Mouse (Mus musculus): ENCODE results near the gene Abr. TPM values are rescaled to one million over a fixed set of nuclear protein-coding genes. Genes with fewer than 3 reads are reported as not detected.

Abr gene
- polyA plus RNA-seq, 1 experiment from 2014 or later, result 25.8 TPM

DNA sequence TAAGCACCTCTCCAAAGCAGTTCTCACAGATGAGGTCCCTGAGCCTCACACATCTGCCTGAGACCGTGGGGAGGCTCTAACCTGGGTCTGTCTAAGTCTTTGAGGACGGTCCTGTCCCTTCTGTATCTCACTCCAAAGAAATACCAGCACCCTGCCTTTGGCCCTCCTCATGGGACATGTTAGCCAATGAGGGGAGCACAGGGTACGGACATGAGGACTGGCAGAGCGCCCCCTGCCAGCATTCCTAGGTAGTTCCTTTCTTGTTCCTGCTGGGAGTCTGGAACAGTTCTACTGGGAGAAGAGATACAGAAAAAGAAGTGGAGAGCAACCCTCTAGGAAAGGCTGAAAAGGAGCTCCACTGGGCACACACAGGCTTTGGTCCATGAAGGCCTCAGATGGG lies 111.1 kb downstream of the Abr start:
- 73% methylated on average over 4 of the region's 4 CpGs for WGBS
- Histone ChIP-seq H3K4me2 (ENCODE audit: low read length) (no peak overlapping the region), H3K4me1 (ENCODE audit: control insufficient read depth in 2 of 2, insufficient read depth in 2 of 2, low read length in 2 of 2) (peaks cover 20 to 30% of the 10 kb centered on the region in 2 experiments), H3K27ac (replicated peaks in 1 of 2; ENCODE audit: control insufficient read depth in 1 of 2, insufficient read depth in 1 of 2, low read depth in 2 of 2, low read length in 2 of 2) (no peak overlapping the region), H3K4me3 (ENCODE audit: control insufficient read depth in 1 of 2, insufficient read depth in 1 of 2, low read depth in 1 of 2, low read length in 2 of 2) (no peak overlapping the region), H3K27me3 (ENCODE audit: control insufficient read depth, insufficient read depth, low read length) (no peaks in the 10 kb centered on the region), H3K9me3 (ENCODE audit: control insufficient read depth, low read length) (no peaks in the 10 kb centered on the region), H3K36me3 (ENCODE audit: control insufficient read depth, insufficient read depth, low read length) (no peaks in the 10 kb centered on the region), H3K9ac (ENCODE audit: low read length) (no peak overlapping the region)
- ATAC-seq (ENCODE audit: insufficient number of reproducible peaks, insufficient read depth, low FRiP score, low read depth), result no peak

DNA sequence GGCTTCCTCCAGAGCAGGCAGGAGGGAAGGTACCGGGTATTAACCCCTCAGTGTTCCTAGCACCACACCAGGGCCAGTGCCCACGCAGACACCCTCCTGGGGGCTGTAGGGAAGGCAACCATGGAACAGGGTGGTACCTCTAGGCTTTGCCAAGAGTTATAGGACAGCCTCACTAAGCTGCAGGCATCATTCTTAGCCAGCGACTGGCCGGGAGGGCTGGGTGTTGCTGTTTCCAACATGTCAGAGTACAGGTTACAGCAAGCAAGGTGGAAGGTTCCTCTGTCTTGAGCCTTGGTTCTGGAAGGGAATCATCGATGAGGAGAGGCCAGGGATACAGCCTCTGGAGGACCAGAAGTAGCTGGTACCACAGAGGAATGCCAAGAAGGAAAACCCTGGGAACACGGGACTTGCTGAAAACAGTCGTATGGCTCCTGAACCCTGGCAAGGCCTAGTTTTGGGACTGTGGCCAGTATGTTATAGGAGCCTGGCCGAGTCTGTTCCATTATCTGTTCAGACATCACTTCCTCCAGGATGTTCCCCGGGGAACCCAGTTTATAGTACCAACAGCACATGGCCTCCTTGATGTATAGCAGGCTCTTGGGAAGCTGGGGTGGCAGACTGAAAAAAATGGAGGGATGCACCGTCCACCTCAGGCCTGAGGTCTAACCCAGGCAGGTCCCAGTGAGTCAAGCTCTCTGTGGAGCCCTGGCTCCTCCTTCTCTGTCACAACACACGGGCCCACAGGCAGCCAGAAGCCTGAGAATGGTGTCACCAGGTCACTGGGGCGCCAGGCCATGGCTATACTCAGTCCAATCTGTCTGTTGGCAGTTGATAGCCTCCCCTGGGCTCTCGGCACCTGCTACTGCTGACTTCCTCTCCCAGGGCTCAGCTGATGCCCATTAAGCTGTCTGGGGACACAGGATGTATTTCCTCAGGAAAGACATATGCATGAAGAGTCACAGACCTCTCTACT lies 112.1 kb downstream of the Abr start:
- Histone ChIP-seq H3K36me3 (ENCODE audit: control insufficient read depth, insufficient read depth, low read length) (no peaks in the 10 kb centered on the region), H3K4me3 (ENCODE audit: control insufficient read depth in 1 of 2, insufficient read depth in 1 of 2, low read depth in 1 of 2, low read length in 2 of 2) (no peak overlapping the region), H3K9ac (ENCODE audit: low read length) (no peak overlapping the region), H3K9me3 (ENCODE audit: control insufficient read depth, low read length) (no peaks in the 10 kb centered on the region), H3K4me2 (ENCODE audit: low read length) (no peak overlapping the region), H3K27ac (replicated peaks in 1 of 2; ENCODE audit: control insufficient read depth in 1 of 2, insufficient read depth in 1 of 2, low read depth in 2 of 2, low read length in 2 of 2) (no peak overlapping the region; a peak in 1 of 4 replicates), H3K27me3 (ENCODE audit: control insufficient read depth, insufficient read depth, low read length) (no peaks in the 10 kb centered on the region), H3K4me1 (ENCODE audit: control insufficient read depth in 2 of 2, insufficient read depth in 2 of 2, low read length in 2 of 2) (peaks cover 12 to 21% of the 10 kb centered on the region in 2 experiments)
- 69% methylated on average over 13 of the region's 13 CpGs for WGBS
- no peak for ATAC-seq (ENCODE audit: insufficient number of reproducible peaks, insufficient read depth, low FRiP score, low read depth)

DNA sequence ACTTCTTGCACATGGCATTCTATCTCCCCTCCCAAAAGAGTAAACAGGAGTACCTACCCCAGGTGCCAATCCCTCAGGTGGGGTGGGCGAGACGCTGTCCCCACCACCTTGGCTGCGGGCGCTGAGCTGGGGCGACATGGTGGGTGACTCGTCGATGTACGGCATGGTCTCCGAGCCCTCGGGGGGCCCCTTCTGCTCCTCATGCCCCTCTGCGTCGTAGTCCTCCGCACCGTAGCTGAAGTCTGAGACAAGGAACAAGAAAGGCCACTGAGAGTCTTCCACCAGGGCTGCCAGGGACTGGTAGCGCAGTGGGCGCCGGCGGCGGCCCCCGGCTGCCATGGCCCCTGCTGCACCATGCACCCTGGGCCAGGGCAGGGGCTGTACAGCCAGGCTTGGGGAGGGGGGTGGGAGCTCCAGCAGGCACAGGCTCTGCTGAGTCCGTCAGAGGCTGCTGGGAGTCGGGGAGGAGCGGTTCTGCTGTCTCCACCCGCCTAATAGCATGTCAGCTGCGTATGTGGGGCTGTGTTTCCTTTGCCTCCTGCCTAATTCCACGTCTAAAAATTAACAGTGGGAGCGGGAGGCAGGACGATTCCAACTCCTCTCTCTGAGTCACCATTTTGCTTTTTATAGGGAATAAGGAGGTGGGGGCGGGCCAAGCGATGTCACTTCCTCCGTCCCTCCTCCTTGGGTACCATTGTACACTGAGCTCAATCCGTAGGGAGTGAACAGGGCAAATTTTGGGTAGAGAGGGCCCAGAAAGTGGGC lies 113.1 kb downstream of the Abr start:
- no peaks in the 10 kb centered on the region for H3K9me3 ChIP-seq (ENCODE audit: control insufficient read depth, low read length)
- peaks cover 9 to 17% of the 10 kb centered on the region in 2 experiments; a peak in 2 of 4 replicates for H3K4me1 ChIP-seq (ENCODE audit: control insufficient read depth in 2 of 2, insufficient read depth in 2 of 2, low read length in 2 of 2)
- H3K4me2 ChIP-seq (ENCODE audit: low read length), result no peak overlapping the region
- H3K27me3 ChIP-seq (ENCODE audit: control insufficient read depth, insufficient read depth, low read length), result no peaks in the 10 kb centered on the region
- 88% methylated on average over 32 of the region's 32 CpGs for WGBS
- H3K9ac ChIP-seq (ENCODE audit: low read length), result no peak overlapping the region
- H3K4me3 ChIP-seq (ENCODE audit: control insufficient read depth in 1 of 2, insufficient read depth in 1 of 2, low read depth in 1 of 2, low read length in 2 of 2), result no peak overlapping the region
- ATAC-seq (ENCODE audit: insufficient number of reproducible peaks, insufficient read depth, low FRiP score, low read depth), result no peak
- H3K36me3 ChIP-seq (ENCODE audit: control insufficient read depth, insufficient read depth, low read length), result no peaks in the 10 kb centered on the region
- no peak overlapping the region; a peak in 1 of 4 replicates for H3K27ac ChIP-seq (replicated peaks in 1 of 2; ENCODE audit: control insufficient read depth in 1 of 2, insufficient read depth in 1 of 2, low read depth in 2 of 2, low read length in 2 of 2)

DNA sequence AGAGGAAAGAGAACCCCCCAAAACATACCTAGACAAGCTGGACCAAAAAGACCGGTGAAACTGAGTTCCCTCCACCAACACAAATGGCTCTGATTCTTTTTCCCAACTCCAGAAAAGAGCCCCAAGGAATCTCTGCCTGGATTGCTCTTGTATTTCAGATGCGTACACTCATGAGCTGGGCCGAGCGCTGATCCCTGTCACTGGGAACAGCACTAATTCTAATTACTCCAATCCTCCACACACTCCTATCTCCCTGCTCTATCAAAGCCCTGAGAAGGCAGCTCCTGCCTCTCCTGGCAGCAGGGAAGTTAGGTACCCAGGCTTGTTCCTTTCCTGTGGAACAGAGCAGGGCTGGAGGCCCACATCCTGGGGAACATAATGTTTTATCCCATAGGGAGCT lies 114.0 kb downstream of the Abr start:
- Histone ChIP-seq H3K27me3 (ENCODE audit: control insufficient read depth, insufficient read depth, low read length) (no peaks in the 10 kb centered on the region), H3K9me3 (ENCODE audit: control insufficient read depth, low read length) (no peaks in the 10 kb centered on the region), H3K9ac (ENCODE audit: low read length) (no peak overlapping the region), H3K27ac (replicated peaks in 1 of 2; ENCODE audit: control insufficient read depth in 1 of 2, insufficient read depth in 1 of 2, low read depth in 2 of 2, low read length in 2 of 2) (no peak overlapping the region), H3K4me1 (ENCODE audit: control insufficient read depth in 2 of 2, insufficient read depth in 2 of 2, low read length in 2 of 2) (peaks cover 10 to 19% of the 10 kb centered on the region in 2 experiments; a peak in 2 of 4 replicates), H3K4me3 (ENCODE audit: control insufficient read depth in 1 of 2, insufficient read depth in 1 of 2, low read depth in 1 of 2, low read length in 2 of 2) (no peak overlapping the region), H3K36me3 (ENCODE audit: control insufficient read depth, insufficient read depth, low read length) (no peaks in the 10 kb centered on the region), H3K4me2 (ENCODE audit: low read length) (no peak overlapping the region)
- 90% methylated on average over 4 of the region's 4 CpGs for WGBS
- ATAC-seq (ENCODE audit: insufficient number of reproducible peaks, insufficient read depth, low FRiP score, low read depth), result no peak

DNA sequence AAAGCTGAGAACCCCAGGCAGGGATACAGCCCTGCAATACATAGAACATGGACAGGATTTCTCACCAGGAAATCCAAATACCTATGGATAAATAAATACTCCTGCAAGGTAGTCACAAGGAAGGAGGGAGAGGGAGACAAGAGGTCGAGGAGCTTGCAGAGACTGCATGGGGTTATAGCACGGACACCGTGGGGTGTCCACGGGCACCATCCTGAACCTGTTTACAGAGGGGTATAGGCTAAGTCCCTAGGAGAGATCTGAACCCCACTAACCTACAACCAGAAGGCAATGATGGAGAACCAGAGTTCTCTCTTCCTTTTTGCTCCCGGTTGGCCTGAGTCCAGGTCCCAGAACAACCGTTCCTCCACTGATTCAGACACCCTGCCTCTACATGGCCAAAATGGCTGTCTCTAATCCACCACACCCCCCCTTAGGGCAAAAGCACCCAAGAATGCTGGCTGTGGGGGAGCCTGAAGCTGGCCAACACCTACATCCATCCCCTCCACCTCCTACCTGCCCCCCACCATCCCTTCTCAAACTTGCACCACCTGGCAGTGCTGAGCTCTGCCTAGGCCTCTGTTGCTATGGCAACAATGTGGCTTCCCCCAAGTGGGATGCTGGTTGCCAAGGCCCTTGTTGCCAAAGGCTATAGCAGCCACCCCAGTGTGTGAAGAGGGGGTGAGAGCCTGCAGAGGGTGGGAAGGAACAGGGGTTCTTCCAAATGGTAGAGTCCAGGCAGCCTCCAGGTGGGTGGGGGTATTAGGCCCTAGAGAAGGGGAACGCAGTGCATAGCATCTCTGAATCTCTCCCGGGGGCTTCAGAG lies 114.6 kb downstream of the Abr start:
- ATAC-seq (ENCODE audit: insufficient number of reproducible peaks, insufficient read depth, low FRiP score, low read depth), result no peak
- 78% methylated on average over 8 of the region's 8 CpGs for WGBS
- no peaks in the 10 kb centered on the region for H3K36me3 ChIP-seq (ENCODE audit: control insufficient read depth, insufficient read depth, low read length)
- H3K27ac ChIP-seq (replicated peaks in 1 of 2; ENCODE audit: control insufficient read depth in 1 of 2, insufficient read depth in 1 of 2, low read depth in 2 of 2, low read length in 2 of 2), result no peak overlapping the region
- H3K27me3 ChIP-seq (ENCODE audit: control insufficient read depth, insufficient read depth, low read length), result no peaks in the 10 kb centered on the region
- no peak overlapping the region for H3K4me3 ChIP-seq (ENCODE audit: control insufficient read depth in 1 of 2, insufficient read depth in 1 of 2, low read depth in 1 of 2, low read length in 2 of 2)
- no peaks in the 10 kb centered on the region for H3K9me3 ChIP-seq (ENCODE audit: control insufficient read depth, low read length)
- H3K4me2 ChIP-seq (ENCODE audit: low read length), result no peak overlapping the region
- H3K4me1 ChIP-seq (ENCODE audit: control insufficient read depth in 2 of 2, insufficient read depth in 2 of 2, low read length in 2 of 2), result peaks cover 12 to 23% of the 10 kb centered on the region in 2 experiments; a peak in 2 of 4 replicates
- no peak overlapping the region for H3K9ac ChIP-seq (ENCODE audit: low read length)

DNA sequence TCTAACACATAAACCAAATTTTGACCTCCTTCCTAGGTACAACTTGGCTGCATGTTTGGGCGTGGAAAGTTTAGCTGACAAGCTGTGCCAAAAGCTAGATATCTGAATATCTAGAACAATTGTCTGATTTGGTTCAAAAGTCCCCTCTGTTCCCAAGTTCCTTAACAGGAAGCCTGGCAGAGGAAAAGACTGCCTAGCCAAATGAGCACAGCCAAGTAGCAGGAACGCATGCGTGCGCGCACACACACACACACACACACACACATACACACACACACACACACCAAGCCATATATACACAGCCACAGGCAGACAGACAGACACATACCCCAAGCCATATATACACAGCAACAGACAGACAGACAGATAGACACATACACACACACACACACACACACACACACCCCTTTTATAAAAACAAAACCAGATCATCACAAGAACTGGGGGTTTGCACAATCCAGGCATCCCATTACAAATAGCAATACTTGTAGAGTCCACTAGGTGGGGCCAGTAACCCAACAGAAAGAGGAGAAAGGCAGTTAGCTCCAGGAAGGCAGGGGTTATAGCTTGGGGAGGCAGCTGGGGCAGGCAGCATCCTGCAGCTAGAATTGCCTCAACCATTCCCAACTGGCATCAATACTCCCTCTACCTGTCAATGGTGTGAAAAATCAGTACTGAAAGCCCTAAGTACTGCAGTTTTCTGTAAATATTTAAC lies 115.4 kb downstream of the Abr start:
- 70% methylated on average over 5 of the region's 5 CpGs for WGBS

More for the DNA sequence above, 115.4 kb downstream of the Abr start:
- Histone ChIP-seq H3K4me3 (ENCODE audit: control insufficient read depth in 1 of 2, insufficient read depth in 1 of 2, low read depth in 1 of 2, low read length in 2 of 2) (no peak overlapping the region), H3K27ac (replicated peaks in 1 of 2; ENCODE audit: control insufficient read depth in 1 of 2, insufficient read depth in 1 of 2, low read depth in 2 of 2, low read length in 2 of 2) (no peak overlapping the region), H3K36me3 (ENCODE audit: control insufficient read depth, insufficient read depth, low read length) (no peaks in the 10 kb centered on the region), H3K4me1 (ENCODE audit: control insufficient read depth in 2 of 2, insufficient read depth in 2 of 2, low read length in 2 of 2) (peaks cover 12 to 23% of the 10 kb centered on the region in 2 experiments; a peak in 2 of 4 replicates), H3K9me3 (ENCODE audit: control insufficient read depth, low read length) (no peaks in the 10 kb centered on the region), H3K4me2 (ENCODE audit: low read length) (no peak overlapping the region), H3K9ac (ENCODE audit: low read length) (no peak overlapping the region), H3K27me3 (ENCODE audit: control insufficient read depth, insufficient read depth, low read length) (no peaks in the 10 kb centered on the region)
- ATAC-seq (ENCODE audit: insufficient number of reproducible peaks, insufficient read depth, low FRiP score, low read depth), result no peak
